Mouse (Mus musculus): ENCODE data around the gene Pnpla8.

- no peak for TF ChIP-seq USF1 (IDR thresholded peaks at IDR 0.05; ENCODE audit: low read depth)
- TF ChIP-seq CTCF (IDR thresholded peaks at IDR 0.05; ENCODE audit: control insufficient read depth, insufficient read depth, insufficient read length) = no peak
- TF ChIP-seq CEBPB (IDR thresholded peaks at IDR 0.05; ENCODE audit: low read depth) = no peak
- TF ChIP-seq MAX (IDR thresholded peaks at IDR 0.05) = no peak
- TF ChIP-seq FOSL1 (IDR thresholded peaks at IDR 0.05; ENCODE audit: insufficient read depth, low read length, poor library complexity, severe bottlenecking) = no peak
- no peak for TF ChIP-seq MYOG (IDR thresholded peaks at IDR 0.05; ENCODE audit: control insufficient read depth, extremely low read depth, insufficient read length)
These were observed 136.7 kb downstream of the Pnpla8 start for GRCm38 (mm10) chr12:44357881-44358280.
